Mouse (Mus musculus): ENCODE results near the gene Zfp114. TPM values are rescaled to one million over a fixed set of nuclear protein-coding genes. Genes with fewer than 3 reads are reported as not detected.

Gene Zfp114
- 6.2 and 6.7 TPM in 2 replicates for polyA plus RNA-seq (2014; fragmentation: Nextera tagmentation; extraction: Ambion mirVana)

- H3K27ac ChIP-seq (ENCODE audit: low read depth, low read length), result no peak within 1 kb of the TSS
- H3K27me3 ChIP-seq (ENCODE audit: control insufficient read depth, insufficient read depth, low read length), result no peaks in the 10 kb centered on the region
- H3K4me2 ChIP-seq (ENCODE audit: low read depth, low read length, severe bottlenecking), result peak within 1 kb of the TSS; percentile 47
- WGBS, result 14% methylated on average over 23 of the region's 23 CpGs
- H3K36me3 ChIP-seq (ENCODE audit: control insufficient read depth, insufficient read depth, low read length), result no peaks in the 10 kb centered on the region
- H3K4me1 ChIP-seq (replicated peaks; ENCODE audit: control insufficient read depth, insufficient read depth, low read length), result no peaks in the 10 kb centered on the region
- peak; percentile 88 for DNase-seq (ENCODE audit: low spot score)
- no peaks in the 10 kb centered on the region for H3K9me3 ChIP-seq (ENCODE audit: control insufficient read depth, low read length)
- peak within 1 kb of the TSS; percentile 47 for H3K4me3 ChIP-seq (ENCODE audit: low read depth, low read length)
- H3K9ac ChIP-seq (ENCODE audit: low read length), result peak within 1 kb of the TSS; percentile 77
- ATAC-seq (replicated peaks; ENCODE audit: low FRiP score), result peak; percentile 90
Measured at GRCm38 (mm10) chr7:24174618-24175336, at the start of gene Zfp114. TSS of gene Zfp114 (plus strand) at chr7:24175060.

- ATAC-seq (replicated peaks; ENCODE audit: low FRiP score), result peak; percentile 67
- DNase-seq (ENCODE audit: low spot score), result no peak
- 0 out of 2 replicates have a peak, but pooled peaks cover 2% of the 10 kb centered on the region for H3K4me1 ChIP-seq (replicated peaks; ENCODE audit: control insufficient read depth, insufficient read depth, low read length)
- H3K9ac ChIP-seq (ENCODE audit: low read length), result peak overlapping the region; percentile 72
- H3K4me3 ChIP-seq (ENCODE audit: low read depth, low read length), result peak overlapping the region; percentile 69
- H3K36me3 ChIP-seq (ENCODE audit: control insufficient read depth, insufficient read depth, low read length), result no peaks in the 10 kb centered on the region; the same call in 1 of the 2 replicates
- WGBS, result 19% methylated on average over 6 of the region's 6 CpGs
- H3K27me3 ChIP-seq (ENCODE audit: control insufficient read depth, insufficient read depth, low read length), result no peaks in the 10 kb centered on the region
- no peaks in the 10 kb centered on the region for H3K9me3 ChIP-seq (ENCODE audit: control insufficient read depth, low read length)
- peak overlapping the region; percentile 80 for H3K4me2 ChIP-seq (ENCODE audit: low read depth, low read length, severe bottlenecking)
- H3K27ac ChIP-seq (ENCODE audit: low read depth, low read length), result no peak overlapping the region
Measured at GRCm38 (mm10) chr7:24133425-24133995, 41.4 kb upstream of the Zfp114 start.

GRCm38 (mm10) chr7:24133996-24134828, 40.6 kb upstream of the Zfp114 start, which contains the start of gene Zfp235:
TSS of gene Zfp235 (plus strand) at chr7:24134169.
- WGBS, result 4% methylated on average over 32 of the region's 32 CpGs
- peak; percentile 86 for DNase-seq (ENCODE audit: low spot score)
- Histone ChIP-seq H3K9me3 (ENCODE audit: control insufficient read depth, low read length) (no peaks in the 10 kb centered on the region), H3K36me3 (ENCODE audit: control insufficient read depth, insufficient read depth, low read length) (no peaks in the 10 kb centered on the region; the same call in 1 of the 2 replicates), H3K4me3 (ENCODE audit: low read depth, low read length) (peak within 1 kb of the TSS; percentile 69), H3K9ac (ENCODE audit: low read length) (peak within 1 kb of the TSS; percentile 72), H3K4me2 (ENCODE audit: low read depth, low read length, severe bottlenecking) (peak within 1 kb of the TSS; percentile 80), H3K4me1 (replicated peaks; ENCODE audit: control insufficient read depth, insufficient read depth, low read length) (0 out of 2 replicates have a peak, but pooled peaks cover 2% of the 10 kb centered on the region), H3K27ac (ENCODE audit: low read depth, low read length) (no peak within 1 kb of the TSS), H3K27me3 (ENCODE audit: control insufficient read depth, insufficient read depth, low read length) (no peaks in the 10 kb centered on the region)
- ATAC-seq (replicated peaks; ENCODE audit: low FRiP score), result peak; percentile 95

GRCm38 (mm10) chr7:24142566-24142965, 32.3 kb upstream of the Zfp114 start:
- DNase-seq (ENCODE audit: low spot score) (no peak), ATAC-seq (replicated peaks; ENCODE audit: low FRiP score) (no peak)
- Histone ChIP-seq H3K27me3 (ENCODE audit: control insufficient read depth, insufficient read depth, low read length) (no peaks in the 10 kb centered on the region), H3K27ac (ENCODE audit: low read depth, low read length) (no peak overlapping the region), H3K4me3 (ENCODE audit: low read depth, low read length) (no peak overlapping the region), H3K4me1 (replicated peaks; ENCODE audit: control insufficient read depth, insufficient read depth, low read length) (no peaks in the 10 kb centered on the region), H3K4me2 (ENCODE audit: low read depth, low read length, severe bottlenecking) (no peak overlapping the region), H3K36me3 (ENCODE audit: control insufficient read depth, insufficient read depth, low read length) (peaks cover 3% of the 10 kb centered on the region), H3K9ac (ENCODE audit: low read length) (no peak overlapping the region), H3K9me3 (ENCODE audit: control insufficient read depth, low read length) (0 out of 2 replicates have a peak, but pooled peaks cover 2% of the 10 kb centered on the region)
- 92% methylated on average over 6 of the region's 6 CpGs for WGBS

GRCm38 (mm10) chr7:24153272-24153671, 21.6 kb upstream of the Zfp114 start:
- WGBS, result 8% methylated on average over 1 of the region's 1 CpGs
- H3K9ac ChIP-seq (ENCODE audit: low read length), result no peak overlapping the region
- no peaks in the 10 kb centered on the region for H3K9me3 ChIP-seq (ENCODE audit: control insufficient read depth, low read length)
- H3K4me3 ChIP-seq (ENCODE audit: low read depth, low read length), result no peak overlapping the region
- H3K4me1 ChIP-seq (replicated peaks; ENCODE audit: control insufficient read depth, insufficient read depth, low read length), result no peaks in the 10 kb centered on the region
- H3K27ac ChIP-seq (ENCODE audit: low read depth, low read length), result no peak overlapping the region
- no peak overlapping the region for H3K4me2 ChIP-seq (ENCODE audit: low read depth, low read length, severe bottlenecking)
- H3K36me3 ChIP-seq (ENCODE audit: control insufficient read depth, insufficient read depth, low read length), result no peaks in the 10 kb centered on the region
- no peaks in the 10 kb centered on the region for H3K27me3 ChIP-seq (ENCODE audit: control insufficient read depth, insufficient read depth, low read length)
- DNase-seq (ENCODE audit: low spot score) (no peak), ATAC-seq (replicated peaks; ENCODE audit: low FRiP score) (no peak)

- no peak overlapping the region for H3K4me3 ChIP-seq (ENCODE audit: low read depth, low read length)
- no peak for ATAC-seq (replicated peaks; ENCODE audit: low FRiP score)
- 73% methylated on average over 4 of the region's 4 CpGs for WGBS
Measured at GRCm38 (mm10) chr7:24172191-24172590, 2.7 kb upstream of the Zfp114 start.

GRCm38 (mm10) chr7:24175337-24175711, 464 bp downstream of the Zfp114 start:
- 59% methylated on average over 6 of the region's 6 CpGs for WGBS
- ATAC-seq (replicated peaks; ENCODE audit: low FRiP score) (peak; percentile 33; the same call in 1 of the 2 replicates), DNase-seq (ENCODE audit: low spot score) (no peak)
- H3K27ac ChIP-seq (ENCODE audit: low read depth, low read length), result no peak overlapping the region
- H3K9ac ChIP-seq (ENCODE audit: low read length), result peak overlapping the region; percentile 77
- H3K36me3 ChIP-seq (ENCODE audit: control insufficient read depth, insufficient read depth, low read length), result no peaks in the 10 kb centered on the region
- peak overlapping the region; percentile 47; the same call in 1 of the 2 replicates for H3K4me2 ChIP-seq (ENCODE audit: low read depth, low read length, severe bottlenecking)
- H3K4me3 ChIP-seq (ENCODE audit: low read depth, low read length), result peak overlapping the region; percentile 47
- no peaks in the 10 kb centered on the region for H3K27me3 ChIP-seq (ENCODE audit: control insufficient read depth, insufficient read depth, low read length)
- H3K4me1 ChIP-seq (replicated peaks; ENCODE audit: control insufficient read depth, insufficient read depth, low read length), result no peaks in the 10 kb centered on the region
- H3K9me3 ChIP-seq (ENCODE audit: control insufficient read depth, low read length), result no peaks in the 10 kb centered on the region

More at GRCm38 (mm10) chr7:24172191-24172590, 2.7 kb upstream of the Zfp114 start:
- H3K9me3 ChIP-seq (ENCODE audit: control insufficient read depth, low read length), result no peaks in the 10 kb centered on the region
- no peak overlapping the region for H3K9ac ChIP-seq (ENCODE audit: low read length)
- no peaks in the 10 kb centered on the region for H3K4me1 ChIP-seq (replicated peaks; ENCODE audit: control insufficient read depth, insufficient read depth, low read length)
- DNase-seq (ENCODE audit: low spot score), result no peak
- no peak overlapping the region for H3K27ac ChIP-seq (ENCODE audit: low read depth, low read length)
- H3K4me2 ChIP-seq (ENCODE audit: low read depth, low read length, severe bottlenecking), result no peak overlapping the region
- H3K36me3 ChIP-seq (ENCODE audit: control insufficient read depth, insufficient read depth, low read length), result no peaks in the 10 kb centered on the region
- no peaks in the 10 kb centered on the region for H3K27me3 ChIP-seq (ENCODE audit: control insufficient read depth, insufficient read depth, low read length)

- DNase-seq (ENCODE audit: low spot score) (no peak), ATAC-seq (replicated peaks; ENCODE audit: low FRiP score) (no peak)
- WGBS, result 86% methylated on average over 1 of the region's 1 CpGs
- no peak overlapping the region for H3K9ac ChIP-seq (ENCODE audit: low read length)
- no peak overlapping the region for H3K4me3 ChIP-seq (ENCODE audit: low read depth, low read length)
- H3K27me3 ChIP-seq (ENCODE audit: control insufficient read depth, insufficient read depth, low read length), result no peaks in the 10 kb centered on the region
- H3K4me1 ChIP-seq (replicated peaks; ENCODE audit: control insufficient read depth, insufficient read depth, low read length), result no peaks in the 10 kb centered on the region
- no peaks in the 10 kb centered on the region for H3K9me3 ChIP-seq (ENCODE audit: control insufficient read depth, low read length)
- H3K4me2 ChIP-seq (ENCODE audit: low read depth, low read length, severe bottlenecking), result no peak overlapping the region
- no peak overlapping the region for H3K27ac ChIP-seq (ENCODE audit: low read depth, low read length)
- H3K36me3 ChIP-seq (ENCODE audit: control insufficient read depth, insufficient read depth, low read length), result no peaks in the 10 kb centered on the region
Measured at GRCm38 (mm10) chr7:24187611-24188010, 12.8 kb downstream of the Zfp114 start.
